13 mouse cellular contexts compared by ENCODE assay signal in genomic region chr5:35396976-35397641, GRCm38 (mm10). TPM values are rescaled to one million over a fixed set of nuclear protein-coding genes. Genes with fewer than 3 reads are reported as not detected.
DNase-seq lines count a peak whose midpoint lies in the region; ATAC-seq and TF ChIP-seq lines count a peak whose summit lies in the region.
"Had no signal": no experiment of that assay in that cellular context is flagged by ENCODE, and none has a peak within 500 bp of the region (broad histone marks: within the 10 kb centered on the region; RNA-seq: fewer than 3 reads in every experiment).

No protein-coding gene starts in this region.

- no peaks in the 10 kb centered on the region for H3K36me3 ChIP-seq in lung, embryonic 15.5 days
- H3K36me3 ChIP-seq in hindbrain, embryonic 13.5 days, result no peaks in the 10 kb centered on the region
- H3K36me3 ChIP-seq: liver, embryonic 15.5 days had no signal

- intact Hi-C loops in gastrocnemius, adult 2 months (cut with DNase I), result no loop called here

- no peaks in the 10 kb centered on the region for H3K9me3 ChIP-seq in lung, embryonic 15.5 days
- no peaks in the 10 kb centered on the region for H3K9me3 ChIP-seq in hindbrain, embryonic 13.5 days
- H3K9me3 ChIP-seq: liver, embryonic 15.5 days had no signal

- peaks cover 98% of the 10 kb centered on the region for H3K27me3 ChIP-seq in lung, embryonic 15.5 days
- H3K27me3 ChIP-seq in hindbrain, embryonic 13.5 days, result peaks cover 97% of the 10 kb centered on the region

- no peak for DNase-seq in gastrocnemius, adult 2 months
- DNase-seq in gastrocnemius, postnatal 4 days (ENCODE audit: low spot score in 2 of 2), result no peak
- DNase-seq in lung, postnatal 14 days, result no peak
- DNase-seq in retina, postnatal 1 day, result peak; percentile 64
- DNase-seq in spleen, adult 18-20 months, result no peak
- no peak for DNase-seq in layer of hippocampus, adult 9-11 months
- DNase-seq: cerebellum, adult 18-20 months had no signal

- H3K9ac ChIP-seq in lung, embryonic 15.5 days, result no peak overlapping the region
- H3K9ac ChIP-seq in hindbrain, embryonic 13.5 days, result no peak overlapping the region
- H3K9ac ChIP-seq: liver, embryonic 15.5 days had no signal

- under 1% methylated on average over 57 of the region's 57 CpGs for WGBS in lung, embryonic 15.5 days
- under 1% methylated on average over 57 of the region's 57 CpGs for WGBS in hindbrain, embryonic 13.5 days

- no peak for ATAC-seq in lung, embryonic 15.5 days (ENCODE audit: borderline replicate concordance, extremely low read depth, low FRiP score, low TSS enrichment)
- peak; percentile 26; the same call in 1 of the 2 replicates for ATAC-seq in hindbrain, embryonic 13.5 days (ENCODE audit: low FRiP score)

- H3K4me2 ChIP-seq in lung, embryonic 15.5 days, result peak overlapping the region; percentile 30
- no peak overlapping the region for H3K4me2 ChIP-seq in hindbrain, embryonic 13.5 days
- H3K4me2 ChIP-seq: liver, embryonic 15.5 days had no signal

- peak overlapping the region; percentile 21 for H3K4me3 ChIP-seq in gastrocnemius, adult 2 months
- H3K4me3 ChIP-seq in lung, embryonic 15.5 days, result peak overlapping the region; percentile 4; the same call in 1 of the 2 replicates
- 0 out of 2 replicates have a peak overlapping the region, but pooled peaks have one; percentile 2 for H3K4me3 ChIP-seq in hindbrain, embryonic 13.5 days
- H3K4me3 ChIP-seq: liver, embryonic 15.5 days had no signal

- H3K4me1 ChIP-seq in lung, embryonic 15.5 days, result peaks cover 12% of the 10 kb centered on the region; the same call in 1 of the 2 replicates
- H3K4me1 ChIP-seq in hindbrain, embryonic 13.5 days (replicated peaks), result peaks cover 20% of the 10 kb centered on the region
- H3K4me1 ChIP-seq: liver, embryonic 15.5 days had no signal

- no peak overlapping the region for H3K27ac ChIP-seq in gastrocnemius, adult 2 months
- no peak overlapping the region for H3K27ac ChIP-seq in lung, embryonic 15.5 days
- no peak overlapping the region for H3K27ac ChIP-seq in hindbrain, embryonic 13.5 days
- H3K27ac ChIP-seq: liver, embryonic 15.5 days had no signal

- no peak for TF ChIP-seq CTCF in gastrocnemius, adult 2 months (IDR thresholded peaks at IDR 0.05)

RNA-seq across cellular contexts. Expression of gene Hmx1, which starts 8.2 kb away (rescaled TPM):
- total RNA-seq in gastrocnemius, adult 2 months (2021), result not detected
- not detected for total RNA-seq in gastrocnemius, postnatal 4 days (2021)
- polyA plus RNA-seq in lung, embryonic 15.5 days (2015; fragmentation: Nextera tagmentation; extraction: Ambion mirVana), result 0.10 and 0.27 TPM in 2 replicates
- polyA plus RNA-seq in hindbrain, embryonic 13.5 days (2015; fragmentation: Nextera tagmentation; extraction: Ambion mirVana), result 0.54 and 1.5 TPM in 2 replicates
- polyA plus RNA-seq: C2C12; frontal cortex, adult 2 months; large intestine, adult 2 months; liver, embryonic 15.5 days had no signal
